Mouse (Mus musculus) embryonic fibroblast, embryonic 13.5 days (primary cell): ENCODE measurements around the gene Whrn.

Experiments
- CTCF ChIP-seq: IDR thresholded peaks from 2 replicates; pipeline ENCODE4 v1.5.1; 2011; ENCODE audit warnings: mild to moderate bottlenecking, control low read depth, low read length, moderate library complexity, borderline replicate concordance; ENCODE audit not compliant: insufficient read depth
- POLR2A ChIP-seq: IDR thresholded peaks from 2 replicates; pipeline ENCODE4 v1.6.1; 2011; ENCODE audit warnings: low read depth, mild to moderate bottlenecking, control low read depth, low read length, moderate library complexity

- no peak for TF ChIP-seq CTCF
- TF ChIP-seq POLR2A: no peak
Observed at GRCm38 (mm10) chr4:63388029-63388428, 107.8 kb downstream of the Whrn start.
